Mouse (Mus musculus): ENCODE measurements at regions not wholly inside any gene's neighbourhood (a gene's known extent, or its start where the extent isn't known, plus 50 kb on each side); places are given as distances from the start of the nearest gene placed in this dataset.

GRCm38 (mm10) chr8:114052426-114052825 is 80.9 kb upstream of the Nudt7 start:
- DNase-seq (ENCODE audit: low read depth, low spot score): no peak

GRCm38 (mm10) chr8:114063566-114063965 is 69.8 kb upstream of the Nudt7 start:
- DNase-seq (ENCODE audit: low read depth, low spot score): no peak

- no peak for DNase-seq (ENCODE audit: low read depth, low spot score)
These were observed 61.0 kb upstream of the Nudt7 start for GRCm38 (mm10) chr8:114072330-114072729.

- peak; percentile 78 for DNase-seq (ENCODE audit: low read depth, low spot score)
These were observed 59.2 kb upstream of the Nudt7 start for GRCm38 (mm10) chr8:114074122-114074521.

GRCm38 (mm10) chr8:114076701-114077100 is 56.7 kb upstream of the Nudt7 start:
- DNase-seq (ENCODE audit: low read depth, low spot score): no peak

GRCm38 (mm10) chr8:114081049-114081756 is 52.2 kb upstream of the Nudt7 start:
- peak; percentile 68 for DNase-seq (ENCODE audit: low read depth, low spot score)

- DNase-seq (ENCODE audit: low read depth, low spot score): no peak
These were observed 51.6 kb upstream of the Nudt7 start for GRCm38 (mm10) chr8:114081757-114082059.

Measured in ES-CJ7 (cell line).